Mouse (Mus musculus) kidney, postnatal 14 days (tissue): ENCODE results near the gene Lyrm9.

Source experiments
- DNase-seq: peaks from one replicate; pipeline ENCODE4 v3.0.0; 2022; ENCODE audit warnings: mixed read lengths

Lyrm9 gene

GRCm38 (mm10) chr11:78815986-78816792, 10.2 kb upstream of the Lyrm9 start:
- DNase-seq = no peak

- no peak for DNase-seq
Measured at GRCm38 (mm10) chr11:78817311-78818022, 8.9 kb upstream of the Lyrm9 start.

- no peak for DNase-seq
Measured at GRCm38 (mm10) chr11:78820337-78821000, 5.9 kb upstream of the Lyrm9 start.

GRCm38 (mm10) chr11:78822792-78823498, 3.4 kb upstream of the Lyrm9 start:
- DNase-seq = peak; percentile 67

DNA sequence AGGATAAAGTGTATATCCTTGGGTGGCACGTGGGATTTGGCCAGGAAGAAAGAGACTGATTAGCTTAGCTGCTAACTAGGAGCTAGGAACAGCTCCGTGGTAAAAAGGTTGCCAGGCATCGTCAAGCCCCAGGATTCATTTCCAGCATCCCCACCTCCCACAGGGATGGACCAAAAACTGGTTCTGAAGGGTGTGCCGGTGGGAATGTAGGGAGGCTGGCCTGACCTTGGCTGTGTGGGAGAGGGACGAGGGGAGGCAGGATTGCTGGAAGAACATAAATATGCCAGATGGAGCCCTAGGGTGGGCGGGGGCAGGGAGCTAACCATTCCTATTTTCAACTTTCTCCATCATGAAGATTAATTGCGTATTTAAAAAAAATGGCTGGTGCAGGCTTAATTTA, 1.2 kb downstream of the Lyrm9 start:
- DNase-seq = no peak

DNA sequence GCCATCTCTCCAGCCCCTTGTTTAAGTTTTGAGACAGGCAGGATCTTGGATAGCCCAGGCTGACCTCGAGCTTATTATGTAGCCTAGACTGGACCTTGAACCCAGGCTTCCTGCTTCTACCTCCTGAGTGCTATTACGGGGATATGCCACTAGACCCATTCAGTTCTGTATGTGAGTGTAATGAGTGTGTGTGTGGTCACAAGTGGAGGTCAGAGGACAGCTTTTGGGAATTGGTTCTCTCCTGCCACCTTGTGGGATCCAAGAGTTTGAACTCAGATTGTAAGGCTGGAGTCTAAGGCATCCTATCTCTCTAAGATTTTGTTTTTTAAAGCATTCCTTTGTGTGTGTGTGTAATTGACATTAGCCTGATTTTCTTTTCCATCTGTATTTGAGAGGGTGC, 2.0 kb downstream of the Lyrm9 start:
- peak; percentile 57 for DNase-seq

DNA sequence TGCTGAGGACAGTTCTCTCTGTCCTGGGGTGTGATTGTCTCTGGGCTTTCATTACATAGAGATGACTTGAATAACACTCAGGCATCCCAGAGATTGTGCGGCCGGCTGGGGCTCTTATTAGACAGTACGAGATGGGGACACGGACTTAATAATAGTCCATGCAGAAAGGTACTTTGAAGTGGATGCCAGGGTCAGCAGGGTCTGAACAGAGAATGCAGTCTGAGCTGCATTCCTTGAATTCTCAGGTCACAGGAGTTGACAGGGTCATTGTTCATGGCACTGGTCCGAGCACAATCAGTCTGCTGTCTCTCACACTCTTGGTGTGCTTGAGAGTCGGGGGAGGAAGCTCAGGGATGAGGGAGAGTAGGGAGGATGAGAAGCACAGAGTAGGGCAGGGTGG, 3.0 kb downstream of the Lyrm9 start:
- DNase-seq = peak; percentile 62

- DNase-seq = no peak
Measured at GRCm38 (mm10) chr11:78830180-78830579, 3.8 kb downstream of the Lyrm9 start.

- DNase-seq = peak; percentile 53
Measured at GRCm38 (mm10) chr11:78831716-78832115, 5.3 kb downstream of the Lyrm9 start.

DNA sequence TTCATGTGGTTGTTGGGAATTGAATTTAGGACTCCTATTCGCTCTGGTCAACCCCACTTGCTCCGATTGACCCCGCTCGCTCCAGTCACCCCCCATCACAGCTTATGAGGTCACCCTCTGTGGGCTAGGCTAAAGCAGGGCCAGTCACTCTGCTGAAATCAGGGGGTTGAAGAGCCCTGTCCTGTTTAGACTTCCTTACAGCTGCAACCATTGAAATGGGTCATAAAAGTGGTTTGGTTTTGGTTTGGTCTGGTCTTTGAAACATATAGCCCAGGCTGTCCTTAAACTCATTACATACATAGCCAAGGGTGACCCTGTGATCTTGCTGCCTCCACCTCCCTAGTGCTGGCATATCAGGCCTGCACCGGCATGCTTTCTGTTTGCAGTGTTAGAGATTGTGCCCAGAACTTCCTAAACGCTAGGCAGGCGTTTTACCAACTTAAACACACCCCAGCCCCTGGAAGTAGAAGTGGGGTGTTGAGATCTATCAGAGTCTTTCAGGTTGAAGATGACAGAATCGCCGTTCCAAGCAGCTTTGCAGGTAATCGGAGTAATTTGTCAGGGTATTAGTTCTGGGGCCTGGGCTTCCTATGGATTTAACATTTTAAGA, 5.8 kb downstream of the Lyrm9 start:
- no peak for DNase-seq

DNA sequence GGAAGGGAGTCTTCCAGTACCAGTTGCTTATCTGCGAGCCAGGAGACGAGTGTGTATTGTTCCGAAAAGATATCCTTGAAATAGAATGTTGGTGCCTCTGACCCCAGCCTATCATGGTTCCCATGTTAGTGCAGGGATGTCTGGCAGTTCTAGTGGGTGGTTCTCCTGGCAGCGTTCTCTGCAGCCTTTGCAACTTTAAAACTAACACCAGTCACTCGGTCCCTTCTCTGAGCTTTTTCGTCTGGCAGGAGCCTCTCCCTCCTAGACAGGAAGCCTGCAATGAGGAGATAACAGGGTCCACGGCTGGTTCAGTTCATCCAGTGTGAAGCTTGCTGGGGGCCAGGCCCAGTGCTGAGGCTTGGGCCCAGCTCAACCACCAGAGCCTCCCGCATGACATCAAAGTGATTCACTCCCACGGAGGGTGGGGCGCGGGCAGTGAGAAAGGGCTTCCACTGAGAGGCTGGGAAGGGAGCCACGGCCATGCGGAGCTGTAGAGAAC, 6.5 kb downstream of the Lyrm9 start:
- peak; percentile 51 for DNase-seq

DNA sequence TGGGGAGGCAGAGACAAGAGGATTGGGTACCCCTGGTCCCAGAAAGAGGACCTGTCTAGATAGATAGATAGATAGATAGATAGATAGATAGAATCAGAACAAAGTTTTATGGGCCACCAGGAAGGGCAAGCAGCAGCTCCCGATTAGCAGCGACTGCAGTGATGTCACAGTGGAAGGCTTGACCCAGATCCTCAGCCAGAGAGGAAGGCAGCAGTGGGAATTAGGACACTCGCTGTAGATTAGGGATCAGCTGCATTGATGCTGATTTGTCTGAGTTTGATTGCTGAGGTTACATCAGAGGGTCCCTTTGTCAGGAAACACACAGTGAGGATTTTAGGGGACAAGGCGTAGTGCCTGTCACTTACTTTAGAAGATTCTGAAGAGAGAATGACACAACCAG, 10.1 kb downstream of the Lyrm9 start:
- DNase-seq = no peak

- DNase-seq = peak; percentile 58
Measured at GRCm38 (mm10) chr11:78837989-78838388, 11.6 kb downstream of the Lyrm9 start.

DNA sequence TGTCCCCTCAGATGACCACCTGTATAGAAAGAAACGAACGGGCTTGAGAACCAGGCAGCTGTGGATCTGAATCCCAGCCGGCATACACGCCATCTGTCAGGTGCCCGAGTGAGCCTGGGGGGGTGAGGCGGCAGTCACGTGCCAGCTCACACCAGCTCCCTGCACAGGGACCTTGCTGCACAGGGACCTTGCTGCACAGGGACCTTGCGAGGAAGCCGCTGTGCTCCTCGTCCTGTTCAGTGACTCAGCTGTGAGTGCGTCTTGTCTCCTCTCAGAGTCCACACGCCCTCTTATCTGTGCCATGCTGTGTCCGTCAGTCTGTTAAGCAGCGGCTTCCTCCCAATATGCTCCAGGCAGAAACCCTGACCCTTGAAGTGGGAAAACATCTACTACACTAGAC, 13.1 kb downstream of the Lyrm9 start:
- DNase-seq = no peak

DNA sequence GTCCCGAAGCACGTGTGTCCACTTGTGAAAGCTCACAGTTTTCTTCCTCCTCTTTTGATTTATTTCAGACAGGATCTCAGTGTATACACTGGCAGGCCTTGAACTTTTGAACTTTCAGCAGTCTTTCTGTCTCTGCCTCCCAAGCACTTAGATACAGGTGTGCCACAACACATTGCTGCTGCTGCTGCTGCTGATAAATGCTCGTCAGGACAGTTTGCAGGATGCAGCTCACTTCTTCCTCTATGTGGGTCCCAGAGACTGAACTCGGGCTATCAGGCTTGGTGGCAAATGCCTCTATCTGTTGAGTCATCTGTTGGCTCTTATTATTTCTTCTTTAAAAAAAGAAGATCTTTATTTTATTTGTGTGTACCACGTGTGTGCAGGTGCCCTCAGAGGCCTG, 13.8 kb downstream of the Lyrm9 start:
- DNase-seq = no peak

GRCm38 (mm10) chr11:78841987-78842386, 15.6 kb downstream of the Lyrm9 start:
- no peak for DNase-seq

DNA sequence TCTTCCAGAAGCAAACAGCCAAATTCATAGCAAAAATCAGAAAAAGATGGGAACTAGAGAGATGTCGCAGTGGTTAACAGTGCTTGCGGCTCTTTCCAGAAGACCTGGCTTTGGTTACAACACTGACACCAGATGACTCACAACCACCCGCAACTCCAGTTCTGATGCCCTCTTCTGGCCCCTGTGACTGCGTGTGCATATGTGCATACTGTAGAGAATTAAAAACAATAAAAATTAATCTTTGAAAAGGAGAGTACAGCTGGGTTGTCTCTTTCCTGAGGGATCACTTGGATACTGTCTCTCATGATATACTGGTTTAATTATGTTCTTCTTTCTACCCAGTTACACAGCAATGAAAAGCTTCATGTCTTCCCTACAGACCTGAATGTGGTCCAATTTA, 20.2 kb downstream of the Lyrm9 start:
- no peak for DNase-seq

DNA sequence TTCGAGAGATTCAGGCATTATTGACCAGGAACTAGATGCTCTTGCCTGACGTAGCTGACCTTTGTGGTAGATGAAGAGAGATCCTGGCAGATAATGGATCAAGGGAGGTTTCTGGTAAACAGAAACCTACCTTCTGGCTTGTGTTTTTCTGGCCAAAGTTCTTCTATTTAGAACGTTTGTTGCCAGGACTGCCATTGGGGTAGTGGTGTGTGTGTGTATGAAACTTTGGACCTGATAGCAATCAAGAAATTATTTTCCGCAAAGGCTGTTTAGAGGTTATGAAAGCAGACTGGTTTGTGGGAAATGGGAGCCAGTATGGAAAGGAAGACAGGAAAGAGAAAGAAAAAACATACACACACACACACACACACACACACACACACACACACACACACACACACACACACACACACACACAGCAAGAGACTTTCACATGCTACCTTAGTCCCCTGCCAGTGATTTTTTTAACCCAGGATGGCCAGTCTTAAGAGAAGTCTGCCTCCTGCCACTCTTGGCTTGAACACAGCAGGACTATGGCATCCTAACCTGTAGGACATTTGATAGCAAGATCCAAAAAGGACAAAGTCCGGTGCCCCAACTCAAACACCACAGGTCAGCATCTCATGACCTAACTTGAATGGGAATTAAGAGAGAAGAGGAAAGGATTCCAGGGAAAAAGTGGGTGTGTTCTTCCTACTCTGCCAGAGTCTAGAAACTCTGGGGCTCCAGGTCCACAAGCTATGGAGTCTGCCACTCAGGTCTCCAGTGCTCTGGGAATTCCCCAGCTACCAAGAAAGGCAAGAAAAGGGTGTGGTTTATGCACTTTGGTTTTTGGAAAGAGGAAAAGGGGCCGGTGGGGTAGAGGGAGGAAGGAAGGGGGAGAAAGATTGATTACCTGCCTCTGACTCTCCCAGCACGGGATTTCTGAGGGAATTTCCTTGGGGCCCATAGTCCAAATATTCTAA, 21.8 kb downstream of the Lyrm9 start:
- DNase-seq = no peak

DNA sequence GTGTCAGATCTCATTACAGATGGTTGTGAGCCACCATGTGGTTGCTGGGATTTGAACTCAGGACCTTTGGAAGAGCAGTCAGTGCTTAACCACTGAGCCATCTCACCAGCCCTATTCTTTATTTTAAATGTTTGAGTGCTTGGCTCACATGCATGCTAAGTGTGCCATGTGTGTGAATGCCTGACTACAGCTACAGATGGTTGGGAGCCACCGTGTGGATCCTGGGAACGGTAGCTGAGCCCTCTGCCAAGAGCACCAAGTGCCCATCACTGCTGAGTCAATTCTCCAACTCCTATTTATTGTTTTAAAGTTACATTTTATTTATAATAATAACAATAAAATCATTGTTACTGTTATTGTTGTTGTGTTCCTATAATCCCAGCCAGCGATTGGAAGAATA, 23.5 kb downstream of the Lyrm9 start:
- DNase-seq = no peak

DNA sequence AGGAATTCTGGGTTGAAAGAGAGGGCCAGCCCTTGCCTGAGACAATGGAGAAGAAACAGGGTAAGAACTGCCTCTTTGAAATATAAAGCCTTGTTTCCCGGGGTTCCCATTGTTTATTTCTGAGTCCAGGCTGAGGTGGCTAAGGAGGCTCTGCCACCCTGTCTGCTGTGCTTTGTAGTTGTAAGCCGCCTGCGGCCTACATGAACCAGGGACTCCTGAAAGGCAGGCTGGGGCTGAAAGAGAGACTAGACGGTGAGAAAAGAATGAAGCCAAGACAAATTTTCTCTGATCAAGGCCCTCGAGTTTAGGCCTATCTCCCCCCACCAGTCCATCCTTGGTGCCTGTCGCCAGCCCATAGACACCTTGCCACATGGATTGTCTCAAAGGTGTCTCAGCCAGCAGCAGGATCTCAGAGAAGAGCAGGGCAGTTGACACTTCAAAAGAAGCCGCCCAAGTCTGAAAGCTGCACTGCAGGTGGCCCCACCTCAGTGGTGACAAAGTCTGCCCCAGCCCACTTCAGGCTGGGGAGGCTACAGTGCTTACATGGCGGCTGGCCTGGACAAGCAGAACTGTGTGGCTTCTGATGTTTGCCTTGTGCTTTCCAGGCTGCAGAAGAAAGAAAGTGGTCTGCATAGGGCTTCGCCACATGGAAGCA, 25.0 kb downstream of the Lyrm9 start:
- no peak for DNase-seq

DNA sequence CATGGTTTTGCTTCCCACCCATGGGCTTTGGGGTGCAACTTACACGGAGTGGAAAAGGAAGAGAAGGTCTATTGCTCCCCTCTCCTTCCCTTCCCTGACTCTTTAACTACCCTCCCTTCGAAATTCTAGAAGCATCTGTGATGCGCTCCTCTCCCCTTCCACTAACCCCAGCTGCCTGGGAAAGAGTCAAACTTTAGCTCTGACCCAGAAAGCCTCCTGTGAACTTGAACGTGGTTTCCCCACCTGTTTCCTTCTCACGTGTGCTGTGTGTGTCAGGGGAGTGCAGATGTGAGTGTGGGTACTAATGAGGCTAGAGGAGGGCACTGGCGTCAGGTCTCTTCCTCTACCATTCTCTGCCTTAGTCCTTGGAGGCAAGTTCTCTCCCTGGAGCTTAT, 25.5 kb downstream of the Lyrm9 start:
- DNase-seq = no peak
